Mouse (Mus musculus) CD4-positive, CD25-positive, alpha-beta regulatory T cell (primary cell): ENCODE measurements around the gene Cript. TPM values are rescaled to one million over a fixed set of nuclear protein-coding genes. Genes with fewer than 3 reads are reported as not detected.

ENCODE experiments used
- polyA plus RNA-seq: library from polyadenylated mRNA; unstranded; fragments of 100-300 nt; shearing (Covaris generic); gene quantifications from one replicate; pipeline ENCODE4 v1.2.1, GENCODE M21; 2017

Gene Cript
- 124 TPM for polyA plus RNA-seq

GRCm38 (mm10) chr17:87025269-87025949 lies at the start of gene Cript, which contains the start of gene Pigf:
Gene Cript (plus strand): TSS chr17:87025550.
Gene Pigf (minus strand): TSS chr17:87025406.

Other genes starting within 250 kb of the Cript start
- not detected for gene Tmem247, start 108.2 kb upstream of the Cript start, polyA plus RNA-seq
- not detected for gene Atp6v1e2, start 77.7 kb upstream of the Cript start, polyA plus RNA-seq
- 5.3 TPM for gene Rhoq, start 62.5 kb upstream of the Cript start, polyA plus RNA-seq
- 19.4 TPM for gene Pigf, start 144 bp upstream of the Cript start, polyA plus RNA-seq
- gene Socs5, start 82.1 kb downstream of the Cript start, polyA plus RNA-seq, result 15.2 TPM
- gene Mcfd2, start 240.4 kb downstream of the Cript start, polyA plus RNA-seq, result 41.7 TPM